Mouse (Mus musculus) monocyte, adult 2 months (primary cell): ENCODE results near the gene Lin7b.
"Not testable (repeated sequence)": the region's sequence is repeated elsewhere in the genome, so short reads cannot be mapped to it uniquely, and the experiment has no call there.

Experiments used
- DNase-seq, 2 experiments: peaks; one replicate each; pipeline ENCODE4 v3.0.0; 2022; ENCODE audit warnings: low spot score in 2 of 2, low read depth in 1 of 2

Lin7b gene

GRCm38 (mm10) chr7:45395578-45396336 is 25.4 kb upstream of the Lin7b start, which contains the start of gene Snrnp70:
TSS of gene Snrnp70 (minus strand) at chr7:45395742.
- DNase-seq, result peak; percentile 99 to 100

GRCm38 (mm10) chr7:45395129-45395541 is 24.8 kb upstream of the Lin7b start:
- no peak for DNase-seq

GRCm38 (mm10) chr7:45386077-45386476 is 15.7 kb upstream of the Lin7b start:
- no peak for DNase-seq

GRCm38 (mm10) chr7:45376057-45376456 is 5.7 kb upstream of the Lin7b start:
- DNase-seq, result no peak

- DNase-seq, result no peak
These were observed 4.2 kb upstream of the Lin7b start for GRCm38 (mm10) chr7:45374620-45375019.

- DNase-seq, result no peak
These were observed 2.0 kb upstream of the Lin7b start for GRCm38 (mm10) chr7:45372371-45372770.

- DNase-seq, result no peak
These were observed 428 bp downstream of the Lin7b start for GRCm38 (mm10) chr7:45369836-45370474.

GRCm38 (mm10) chr7:45369022-45369745 is 1.2 kb downstream of the Lin7b start:
- DNase-seq, result no peak

- no peak for DNase-seq
These were observed 2.2 kb downstream of the Lin7b start for GRCm38 (mm10) chr7:45368178-45368577.

- peak; percentile 95 to 97 for DNase-seq
These were observed 3.1 kb downstream of the Lin7b start for GRCm38 (mm10) chr7:45367020-45367880.

GRCm38 (mm10) chr7:45366652-45367019 is 3.7 kb downstream of the Lin7b start, which contains the start of gene Ppfia3:
TSS of gene Ppfia3 (minus strand) at chr7:45367019.
- DNase-seq, result no peak

GRCm38 (mm10) chr7:45365742-45366651 is 4.4 kb downstream of the Lin7b start:
- no peak for DNase-seq

- DNase-seq, result no peak
These were observed 6.4 kb downstream of the Lin7b start for GRCm38 (mm10) chr7:45363983-45364382.

- no peak for DNase-seq
These were observed 7.6 kb downstream of the Lin7b start for GRCm38 (mm10) chr7:45362801-45363200.

GRCm38 (mm10) chr7:45361243-45361804 is 9.1 kb downstream of the Lin7b start:
- peak; percentile 50 to 63 for DNase-seq

- no peak for DNase-seq
These were observed 9.8 kb downstream of the Lin7b start for GRCm38 (mm10) chr7:45360404-45361125.

GRCm38 (mm10) chr7:45359081-45359480 is 11.3 kb downstream of the Lin7b start:
- DNase-seq, result not testable (repeated sequence)

GRCm38 (mm10) chr7:45356087-45356486 is 14.3 kb downstream of the Lin7b start:
- DNase-seq, result no peak
